Mouse (Mus musculus) lung, embryonic 14.5 days (tissue): ENCODE data around the gene Ypel2. TPM values are rescaled to one million over a fixed set of nuclear protein-coding genes. Genes with fewer than 3 reads are reported as not detected.
"Not testable (repeated sequence)": the region's sequence is repeated elsewhere in the genome, so short reads cannot be mapped to it uniquely, and the experiment has no call there.

Experiments used
- ATAC-seq: fragments of 200-750 bp; cut with Nextera tagmentation; 2 replicates; pipeline ENCODE4 v1.8.0; 2017; ENCODE audit warnings: mild to moderate bottlenecking, moderate TSS enrichment, moderate library complexity; ENCODE audit not compliant: insufficient read depth
- DNase-seq: peaks from one replicate; pipeline ENCODE4 v3.0.0-alpha.2; 2015
- H3K27ac ChIP-seq: fragments of 300-500 bp; sonication (generic); 2 replicates; pipeline ENCODE4 v1.5.1; 2014; ENCODE audit warnings: low read depth, mild to moderate bottlenecking, moderate library complexity
- H3K27me3 ChIP-seq: fragments of 300-500 bp; sonication (generic); 2 replicates; pipeline ENCODE4 v1.6.1; 2014; ENCODE audit warnings: low read length, control low read depth; ENCODE audit not compliant: insufficient read depth
- H3K36me3 ChIP-seq: fragments of 300-500 bp; sonication (generic); 2 replicates; pipeline ENCODE4 v1.6.1; 2014; ENCODE audit warnings: control low read depth; ENCODE audit not compliant: insufficient read depth
- H3K4me1 ChIP-seq: fragments of 300-500 bp; sonication (generic); 2 replicates; pipeline ENCODE4 v1.6.1; 2014; ENCODE audit warnings: antibody characterized with exemption, control low read depth; ENCODE audit not compliant: insufficient read depth
- H3K4me2 ChIP-seq: fragments of 300-500 bp; sonication (generic); 2 replicates; pipeline ENCODE4 v1.6.1; 2014; ENCODE audit warnings: mild to moderate bottlenecking
- H3K4me3 ChIP-seq: fragments of 300-500 bp; sonication (generic); 2 replicates; pipeline ENCODE4 v1.5.1; 2014; ENCODE audit warnings: low read depth, low read length
- H3K9ac ChIP-seq: fragments of 300-500 bp; sonication (generic); 2 replicates; pipeline ENCODE4 v1.6.1; 2014
- H3K9me3 ChIP-seq: fragments of 300-500 bp; sonication (generic); 2 replicates; pipeline ENCODE4 v1.6.1; 2016; ENCODE audit warnings: low read depth, low read length, control low read depth
- CTCF ChIP-seq: IDR thresholded peaks from 2 replicates; pipeline ENCODE4 v1.5.1; 2016; ENCODE audit warnings: antibody characterized with exemption, low read depth
- WGBS: fragments of 180-500 bp; shearing (Covaris S2); extraction: QIAGEN DNeasy Blood & Tissue Kit; methylation state at CpG from one replicate; pipeline ENCODE4 v1.1.7; 2014; 5-methylcytosine and 5-hydroxymethylcytosine counted together
- polyA plus RNA-seq: library from polyadenylated mRNA; unstranded; fragments of >200 nt; fragmentation: Nextera tagmentation; extraction: Ambion mirVana; gene quantifications from 2 replicates; pipeline ENCODE4 v1.2.1, GENCODE M21; 2014

Gene Ypel2
- polyA plus RNA-seq, 1 experiment from 2014 or later: 6.8 TPM

- Histone ChIP-seq H3K4me3 (no peak overlapping the region), H3K4me1 (no peaks in the 10 kb centered on the region), H3K27me3 (no peaks in the 10 kb centered on the region), H3K4me2 (no peak overlapping the region), H3K27ac (no peak overlapping the region), H3K9ac (no peak overlapping the region), H3K9me3 (no peaks in the 10 kb centered on the region), H3K36me3 (no peaks in the 10 kb centered on the region)
- no peak for TF ChIP-seq CTCF
- DNase-seq: no peak
- ATAC-seq: no peak
- WGBS: 57% methylated on average over 3 of the region's 3 CpGs
These were observed 31.8 kb upstream of the Ypel2 start for GRCm38 (mm10) chr11:87025351-87025750.

- H3K4me3 ChIP-seq, H3K27ac ChIP-seq, H3K9me3 ChIP-seq, H3K4me1 ChIP-seq, ATAC-seq, H3K27me3 ChIP-seq, H3K4me2 ChIP-seq, H3K36me3 ChIP-seq, H3K9ac ChIP-seq, DNase-seq: not testable (repeated sequence)
- WGBS: 50% methylated on average over 7 of the region's 8 CpGs
These were observed 29.7 kb upstream of the Ypel2 start for GRCm38 (mm10) chr11:87023240-87023639.

- H3K9ac ChIP-seq: no peak overlapping the region
- H3K27me3 ChIP-seq: no peaks in the 10 kb centered on the region
- no peak for ATAC-seq
- no peak for TF ChIP-seq CTCF
- H3K4me1 ChIP-seq: no peaks in the 10 kb centered on the region
- H3K4me2 ChIP-seq: no peak overlapping the region
- no peaks in the 10 kb centered on the region for H3K36me3 ChIP-seq
- no peak overlapping the region for H3K27ac ChIP-seq
- DNase-seq: no peak
- H3K4me3 ChIP-seq: no peak overlapping the region
- 70% methylated on average over 4 of the region's 4 CpGs for whole genome bisulfite sequencing
- H3K9me3 ChIP-seq: no peaks in the 10 kb centered on the region
These were observed 29.3 kb upstream of the Ypel2 start for GRCm38 (mm10) chr11:87022765-87023164.

- no peak overlapping the region for H3K27ac ChIP-seq
- ATAC-seq: no peak
- no peaks in the 10 kb centered on the region for H3K4me1 ChIP-seq
- H3K36me3 ChIP-seq: no peaks in the 10 kb centered on the region
- H3K4me2 ChIP-seq: no peak overlapping the region
- no peaks in the 10 kb centered on the region for H3K9me3 ChIP-seq
- H3K4me3 ChIP-seq: no peak overlapping the region
- no peaks in the 10 kb centered on the region for H3K27me3 ChIP-seq
- no peak for DNase-seq
- no peak overlapping the region for H3K9ac ChIP-seq
- TF ChIP-seq CTCF: no peak
These were observed 28.0 kb upstream of the Ypel2 start for GRCm38 (mm10) chr11:87021551-87021950.

- no peak for TF ChIP-seq CTCF
- no peaks in the 10 kb centered on the region for H3K36me3 ChIP-seq
- H3K9me3 ChIP-seq: no peaks in the 10 kb centered on the region
- DNase-seq: no peak
- no peak overlapping the region for H3K27ac ChIP-seq
- no peak overlapping the region for H3K4me3 ChIP-seq
- no peak overlapping the region for H3K9ac ChIP-seq
- no peaks in the 10 kb centered on the region for H3K27me3 ChIP-seq
- no peak for ATAC-seq
- WGBS: 74% methylated on average over 5 of the region's 5 CpGs
- no peak overlapping the region for H3K4me2 ChIP-seq
- no peaks in the 10 kb centered on the region for H3K4me1 ChIP-seq
These were observed 26.9 kb upstream of the Ypel2 start for GRCm38 (mm10) chr11:87020449-87020848.

GRCm38 (mm10) chr11:87019431-87019830 is 25.9 kb upstream of the Ypel2 start:
- DNase-seq: no peak
- Histone ChIP-seq H3K27me3 (no peaks in the 10 kb centered on the region), H3K9me3 (no peaks in the 10 kb centered on the region), H3K9ac (no peak overlapping the region), H3K4me3 (no peak overlapping the region), H3K36me3 (no peaks in the 10 kb centered on the region), H3K4me1 (no peaks in the 10 kb centered on the region), H3K4me2 (no peak overlapping the region), H3K27ac (no peak overlapping the region)
- WGBS: 77% methylated on average over 8 of the region's 8 CpGs
- no peak for ATAC-seq
- no peak for TF ChIP-seq CTCF

- no peaks in the 10 kb centered on the region for H3K4me1 ChIP-seq
- no peaks in the 10 kb centered on the region for H3K27me3 ChIP-seq
- no peak for ATAC-seq
- no peak overlapping the region for H3K4me3 ChIP-seq
- no peak overlapping the region; the same call in 1 of the 2 replicates for H3K27ac ChIP-seq
- TF ChIP-seq CTCF: no peak
- H3K36me3 ChIP-seq: no peaks in the 10 kb centered on the region
- no peak overlapping the region for H3K9ac ChIP-seq
- H3K4me2 ChIP-seq: no peak overlapping the region
- WGBS: 50% methylated on average over 4 of the region's 4 CpGs
- no peak for DNase-seq
- no peaks in the 10 kb centered on the region for H3K9me3 ChIP-seq
These were observed 24.6 kb upstream of the Ypel2 start for GRCm38 (mm10) chr11:87018081-87018480.

GRCm38 (mm10) chr11:87015691-87016090 is 22.2 kb upstream of the Ypel2 start:
- 59% methylated on average over 3 of the region's 3 CpGs for WGBS
- peak; percentile 31; the same call in 1 of the 2 replicates for ATAC-seq

More at GRCm38 (mm10) chr11:87015691-87016090, 22.2 kb upstream of the Ypel2 start:
- Histone ChIP-seq H3K27me3 (no peaks in the 10 kb centered on the region), H3K9me3 (no peaks in the 10 kb centered on the region), H3K36me3 (no peaks in the 10 kb centered on the region), H3K27ac (no peak overlapping the region), H3K9ac (no peak overlapping the region), H3K4me1 (no peaks in the 10 kb centered on the region), H3K4me2 (no peak overlapping the region), H3K4me3 (no peak overlapping the region)
- DNase-seq: peak; percentile 43
- TF ChIP-seq CTCF: no peak
